Mouse (Mus musculus) kidney, postnatal 10 days (tissue): ENCODE data around the gene Mettl15.

ENCODE experiments used
- DNase-seq: peaks from one replicate; pipeline ENCODE4 v3.0.0; 2021; ENCODE audit warnings: mixed read lengths

Gene Mettl15

GRCm38 (mm10) chr2:109156131-109156530 is 124.4 kb downstream of the Mettl15 start:
- DNase-seq = no peak

- no peak for DNase-seq
Observed at GRCm38 (mm10) chr2:109153402-109154050, 127.0 kb downstream of the Mettl15 start.

- DNase-seq = no peak
Observed at GRCm38 (mm10) chr2:109147292-109147691, 133.3 kb downstream of the Mettl15 start.

GRCm38 (mm10) chr2:109144410-109144809 is 136.1 kb downstream of the Mettl15 start:
- no peak for DNase-seq

GRCm38 (mm10) chr2:109140330-109140729 is 140.2 kb downstream of the Mettl15 start:
- no peak for DNase-seq

- DNase-seq = peak; percentile 6
Observed at GRCm38 (mm10) chr2:109137276-109137675, 143.3 kb downstream of the Mettl15 start.

GRCm38 (mm10) chr2:109130718-109131117 is 149.8 kb downstream of the Mettl15 start:
- no peak for DNase-seq

- no peak for DNase-seq
Observed at GRCm38 (mm10) chr2:109129921-109130320, 150.6 kb downstream of the Mettl15 start.

GRCm38 (mm10) chr2:109105773-109106484 is 174.6 kb downstream of the Mettl15 start:
- no peak for DNase-seq

GRCm38 (mm10) chr2:109049686-109050085 is 230.9 kb downstream of the Mettl15 start:
- DNase-seq = no peak
